Mouse (Mus musculus): ENCODE data around the gene Edem2. TPM values are rescaled to one million over a fixed set of nuclear protein-coding genes. Genes with fewer than 3 reads are reported as not detected.
"Not testable (repeated sequence)": the region's sequence is repeated elsewhere in the genome, so short reads cannot be mapped to it uniquely, and the experiment has no call there.

Edem2 gene
- polyA plus RNA-seq, 1 experiment from 2014 or later = 39.0 TPM

GRCm38 (mm10) chr2:155756855-155757566 lies 27.7 kb upstream of the Edem2 start:
- Histone ChIP-seq H3K4me1 (no peaks in the 10 kb centered on the region), H3K27ac (no peak overlapping the region), H3K36me3 (no peaks in the 10 kb centered on the region), H3K9me3 (replicated peaks) (no peaks in the 10 kb centered on the region), H3K4me2 (no peak overlapping the region), H3K9ac (no peak overlapping the region), H3K4me3 (replicated peaks) (no peak overlapping the region), H3K27me3 (peaks cover 3% of the 10 kb centered on the region; the same call in 1 of the 2 replicates)
- WGBS = 58% methylated on average over 14 of the region's 14 CpGs
- no peak for ATAC-seq (replicated peaks; ENCODE audit: low FRiP score)

- H3K4me1 ChIP-seq = peaks cover 10% of the 10 kb centered on the region
- WGBS = 3% methylated on average over 1 of the region's 1 CpGs
- no peak for ATAC-seq (replicated peaks; ENCODE audit: low FRiP score)
- no peaks in the 10 kb centered on the region for H3K36me3 ChIP-seq
- peaks cover 3% of the 10 kb centered on the region; the same call in 1 of the 2 replicates for H3K27me3 ChIP-seq
- H3K27ac ChIP-seq = no peak overlapping the region
- no peak overlapping the region for H3K4me3 ChIP-seq (replicated peaks)
- H3K9ac ChIP-seq = no peak overlapping the region
- no peak overlapping the region for H3K4me2 ChIP-seq
- no peaks in the 10 kb centered on the region for H3K9me3 ChIP-seq (replicated peaks)
These were observed 26.5 kb upstream of the Edem2 start for GRCm38 (mm10) chr2:155755746-155756145.

DNA sequence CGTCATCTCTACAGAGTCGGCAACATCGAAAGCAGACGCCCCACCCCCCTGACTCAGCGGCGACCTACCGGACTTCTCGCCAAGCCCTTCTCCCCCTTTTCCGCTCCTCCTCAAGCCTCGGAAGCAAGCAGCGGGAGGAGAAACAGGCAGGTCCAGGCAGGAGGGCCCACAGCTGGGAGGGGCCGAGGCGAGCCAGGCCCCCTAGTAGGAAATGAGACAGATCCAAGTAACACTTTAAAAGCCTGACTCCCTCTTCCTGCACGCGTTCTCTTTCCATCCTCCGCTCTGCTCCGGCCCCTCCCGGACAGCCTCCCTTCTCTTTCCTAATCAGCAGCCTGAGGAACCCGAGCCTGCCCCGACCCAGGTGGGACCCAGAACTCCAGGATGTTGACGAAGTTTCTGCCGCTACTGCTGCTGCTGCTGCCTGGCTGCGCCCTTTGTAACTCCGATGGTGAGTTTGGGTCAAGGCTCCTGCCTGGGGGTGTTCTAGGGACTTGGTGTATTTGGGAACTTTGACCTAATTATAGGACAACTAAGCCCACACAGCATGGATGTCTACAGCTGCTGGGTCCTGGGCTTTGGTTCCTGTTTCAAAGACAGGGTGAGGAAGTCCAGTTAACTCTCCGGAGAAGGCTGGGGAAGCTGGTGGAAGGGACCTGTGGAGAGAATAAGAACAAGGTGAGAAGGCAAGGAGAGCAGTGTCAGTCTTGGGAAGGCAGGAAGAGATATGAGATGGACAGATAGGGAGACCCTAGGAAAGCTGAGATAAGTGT lies 21.9 kb upstream of the Edem2 start, which contains the start of gene Procr:
Gene Procr, plus strand, starts transcription at position 104 of the 773 bp plus-strand sequence.
- Histone ChIP-seq H3K4me2 (peak within 1 kb of the TSS; percentile 77), H3K9me3 (replicated peaks) (no peaks in the 10 kb centered on the region), H3K27ac (peak within 1 kb of the TSS; percentile 41), H3K27me3 (peaks cover 7% of the 10 kb centered on the region; the same call in 1 of the 2 replicates), H3K9ac (peak within 1 kb of the TSS; percentile 45), H3K4me3 (replicated peaks) (peak within 1 kb of the TSS; percentile 42), H3K36me3 (no peaks in the 10 kb centered on the region), H3K4me1 (peaks cover 12% of the 10 kb centered on the region)
- 2% methylated on average over 25 of the region's 25 CpGs for WGBS
- peak; percentile 75; the same call in 1 of the 2 replicates for ATAC-seq (replicated peaks; ENCODE audit: low FRiP score)

GRCm38 (mm10) chr2:155749394-155749793 lies 20.1 kb upstream of the Edem2 start:
- no peak overlapping the region for H3K4me3 ChIP-seq (replicated peaks)
- WGBS = 85% methylated on average over 4 of the region's 4 CpGs

DNA sequence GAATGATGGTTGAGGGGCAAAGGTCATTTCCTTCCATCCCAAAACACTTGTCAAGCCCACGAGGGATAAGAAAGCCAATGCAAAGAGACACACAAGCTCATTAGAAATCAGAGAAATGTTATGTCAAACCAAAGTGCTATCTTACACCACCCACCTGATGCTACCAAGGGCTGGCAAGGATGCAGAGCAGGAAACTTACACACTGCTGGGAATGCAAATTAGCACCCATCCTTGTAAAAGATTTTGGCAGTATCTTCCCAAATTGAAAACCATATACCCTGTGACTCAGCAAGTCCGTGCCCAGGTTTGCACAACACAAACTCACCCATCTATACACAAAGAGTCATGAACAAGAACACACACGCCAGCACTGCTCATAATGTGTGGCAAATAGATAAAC lies 16.2 kb upstream of the Edem2 start:
- Histone ChIP-seq H3K4me2 (no peak overlapping the region), H3K36me3 (no peaks in the 10 kb centered on the region), H3K4me3 (replicated peaks) (no peak overlapping the region), H3K9ac (no peak overlapping the region), H3K4me1 (0 out of 2 replicates have a peak, but pooled peaks cover 3% of the 10 kb centered on the region), H3K27ac (no peak overlapping the region), H3K27me3 (0 out of 2 replicates have a peak, but pooled peaks cover 3% of the 10 kb centered on the region), H3K9me3 (replicated peaks) (no peaks in the 10 kb centered on the region)
- no peak for ATAC-seq (replicated peaks; ENCODE audit: low FRiP score)
- 60% methylated on average over 3 of the region's 3 CpGs for WGBS

More at GRCm38 (mm10) chr2:155749394-155749793, 20.1 kb upstream of the Edem2 start:
- Histone ChIP-seq H3K9ac (no peak overlapping the region), H3K27ac (no peak overlapping the region), H3K27me3 (peaks cover 7% of the 10 kb centered on the region; the same call in 1 of the 2 replicates), H3K4me1 (peaks cover 12% of the 10 kb centered on the region), H3K9me3 (replicated peaks) (no peaks in the 10 kb centered on the region), H3K36me3 (no peaks in the 10 kb centered on the region), H3K4me2 (no peak overlapping the region)
- ATAC-seq (replicated peaks; ENCODE audit: low FRiP score) = no peak

DNA sequence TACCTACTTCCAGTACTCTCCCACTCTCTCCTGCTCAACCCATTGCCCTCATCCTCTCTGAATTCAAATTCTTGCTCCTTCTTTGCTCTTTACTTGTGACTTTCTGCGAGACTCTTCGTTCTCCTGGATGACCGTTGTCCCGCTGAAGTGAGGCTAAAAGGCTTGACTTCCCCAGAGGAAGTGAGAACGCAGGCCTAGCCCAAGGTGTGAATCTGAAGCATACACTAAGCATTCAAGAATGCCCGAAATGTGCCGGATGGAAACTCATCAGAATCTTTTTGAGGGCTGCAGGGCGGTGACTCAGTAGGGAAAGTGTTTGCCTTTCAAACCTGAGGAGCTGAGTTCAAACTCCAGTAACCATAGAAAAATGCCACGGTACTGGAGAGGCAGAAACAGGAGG lies 14.1 kb upstream of the Edem2 start:
- Histone ChIP-seq H3K4me3 (replicated peaks) (no peak overlapping the region), H3K27ac (peak overlapping the region; percentile 69)
- ATAC-seq (replicated peaks; ENCODE audit: low FRiP score) = no peak

DNA sequence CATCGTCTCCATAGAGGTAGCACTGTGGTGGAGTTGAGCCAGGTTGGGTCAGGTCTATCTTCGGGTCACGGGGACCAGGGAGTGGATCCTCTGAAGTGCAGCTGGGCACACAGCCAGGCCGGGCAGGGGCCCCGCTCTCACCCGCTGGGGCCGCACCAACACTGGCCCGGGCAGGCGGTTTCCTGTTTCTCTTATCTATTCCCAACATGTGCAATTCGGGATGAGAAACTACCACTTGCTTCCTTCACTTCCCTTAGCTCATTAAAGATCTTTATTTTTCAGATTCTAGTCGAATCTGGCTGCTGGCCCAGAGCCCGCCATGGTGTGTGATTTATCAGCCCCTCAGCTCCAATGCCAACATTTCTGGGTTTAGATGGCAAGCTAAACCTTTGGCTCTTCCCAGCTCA lies 13.7 kb upstream of the Edem2 start:
- Histone ChIP-seq H3K36me3 (no peaks in the 10 kb centered on the region), H3K4me2 (no peak overlapping the region), H3K27me3 (0 out of 2 replicates have a peak, but pooled peaks cover 3% of the 10 kb centered on the region), H3K4me1 (peaks cover 7% of the 10 kb centered on the region; the same call in 1 of the 2 replicates), H3K9ac (no peak overlapping the region), H3K4me3 (replicated peaks) (no peak overlapping the region), H3K9me3 (replicated peaks) (no peaks in the 10 kb centered on the region), H3K27ac (peak overlapping the region; percentile 69)
- ATAC-seq (replicated peaks; ENCODE audit: low FRiP score) = peak; percentile 43; the same call in 1 of the 2 replicates
- 54% methylated on average over 12 of the region's 12 CpGs for WGBS

More for the DNA sequence above, 14.1 kb upstream of the Edem2 start:
- H3K4me2 ChIP-seq = no peak overlapping the region
- H3K9me3 ChIP-seq (replicated peaks) = no peaks in the 10 kb centered on the region
- H3K36me3 ChIP-seq = no peaks in the 10 kb centered on the region
- 0 out of 2 replicates have a peak, but pooled peaks cover 3% of the 10 kb centered on the region for H3K27me3 ChIP-seq
- 0 out of 2 replicates have a peak, but pooled peaks cover 3% of the 10 kb centered on the region for H3K4me1 ChIP-seq
- no peak overlapping the region for H3K9ac ChIP-seq
- WGBS = 81% methylated on average over 9 of the region's 9 CpGs

GRCm38 (mm10) chr2:155742211-155742610 lies 12.9 kb upstream of the Edem2 start:
- Histone ChIP-seq H3K4me1 (peaks cover 9% of the 10 kb centered on the region; the same call in 1 of the 2 replicates), H3K36me3 (no peaks in the 10 kb centered on the region), H3K4me3 (replicated peaks) (no peak overlapping the region), H3K9ac (no peak overlapping the region), H3K27ac (peak overlapping the region; percentile 69), H3K4me2 (no peak overlapping the region), H3K9me3 (replicated peaks) (no peaks in the 10 kb centered on the region), H3K27me3 (0 out of 2 replicates have a peak, but pooled peaks cover 3% of the 10 kb centered on the region)
- no peak for ATAC-seq (replicated peaks; ENCODE audit: low FRiP score)
- 74% methylated on average over 11 of the region's 11 CpGs for WGBS

DNA sequence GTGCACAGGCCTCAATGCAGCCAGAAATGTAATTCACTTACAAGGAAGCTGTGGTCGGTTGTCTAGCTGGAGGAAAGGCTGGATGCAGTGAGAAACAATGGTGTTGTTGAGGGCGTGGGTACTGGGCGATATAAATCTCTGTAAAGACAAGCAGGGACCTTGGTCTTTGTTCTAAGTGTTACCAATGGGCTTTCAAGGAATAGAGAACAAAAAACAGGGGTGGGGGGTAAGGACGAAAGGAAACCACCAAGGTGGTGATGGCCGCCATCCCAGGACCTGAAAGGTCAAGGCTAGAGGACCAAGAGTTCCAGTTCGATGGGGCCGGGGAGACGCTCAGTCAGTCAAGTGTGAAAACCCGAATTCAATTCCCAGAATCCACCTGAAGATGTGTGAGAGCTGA lies 8.5 kb upstream of the Edem2 start:
- Histone ChIP-seq H3K27me3 (no peaks in the 10 kb centered on the region), H3K4me1 (peaks cover 9% of the 10 kb centered on the region; the same call in 1 of the 2 replicates), H3K9me3 (replicated peaks) (no peaks in the 10 kb centered on the region), H3K4me3 (replicated peaks) (no peak overlapping the region), H3K9ac (no peak overlapping the region), H3K4me2 (no peak overlapping the region), H3K27ac (no peak overlapping the region), H3K36me3 (no peaks in the 10 kb centered on the region)
- no peak for ATAC-seq (replicated peaks; ENCODE audit: low FRiP score)
- 52% methylated on average over 9 of the region's 9 CpGs for WGBS

- Histone ChIP-seq H3K9me3 (replicated peaks) (no peaks in the 10 kb centered on the region), H3K4me3 (replicated peaks) (no peak overlapping the region), H3K4me2 (no peak overlapping the region), H3K4me1 (peaks cover 6% of the 10 kb centered on the region; the same call in 1 of the 2 replicates), H3K27me3 (no peaks in the 10 kb centered on the region), H3K9ac (no peak overlapping the region), H3K27ac (peak overlapping the region; percentile 19; the same call in 1 of the 2 replicates), H3K36me3 (no peaks in the 10 kb centered on the region)
- 78% methylated on average over 6 of the region's 6 CpGs for WGBS
- ATAC-seq (replicated peaks; ENCODE audit: low FRiP score) = no peak
These were observed 7.7 kb upstream of the Edem2 start for GRCm38 (mm10) chr2:155736936-155737335.

DNA sequence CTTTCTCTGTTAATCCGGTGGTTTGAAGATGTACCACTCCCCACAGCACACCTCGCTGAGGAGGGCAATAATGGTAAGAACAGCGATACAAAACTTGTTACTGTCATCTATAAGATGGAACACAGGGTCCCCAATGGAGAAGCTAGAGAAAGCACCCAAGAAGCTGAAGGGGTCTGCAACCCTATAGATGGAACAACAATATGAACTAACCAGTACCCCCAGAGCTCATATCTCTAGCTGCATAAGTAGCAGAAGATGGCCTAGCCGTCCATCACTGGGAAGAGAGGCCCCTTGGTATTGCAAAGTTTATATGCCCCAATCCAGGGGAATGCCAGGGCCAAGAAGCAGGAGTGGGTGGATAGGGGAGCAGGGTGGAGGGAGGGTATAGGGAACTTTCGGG lies 6.5 kb upstream of the Edem2 start, which contains the start of gene Gm17581:
Gene Gm17581, minus strand, starts transcription at position 101 of the 400 bp plus-strand sequence.
- not testable (repeated sequence) for ATAC-seq (replicated peaks; ENCODE audit: low FRiP score); H3K27ac ChIP-seq; H3K36me3 ChIP-seq; H3K4me3 ChIP-seq (replicated peaks); H3K4me2 ChIP-seq; H3K4me1 ChIP-seq; H3K9ac ChIP-seq; H3K27me3 ChIP-seq; H3K9me3 ChIP-seq (replicated peaks)
- WGBS = 86% methylated on average over 5 of the region's 5 CpGs

- ATAC-seq (replicated peaks; ENCODE audit: low FRiP score) = no peak
- H3K27ac ChIP-seq = no peak overlapping the region
- H3K36me3 ChIP-seq = no peaks in the 10 kb centered on the region
- no peak overlapping the region for H3K9ac ChIP-seq
- H3K27me3 ChIP-seq = no peaks in the 10 kb centered on the region
- WGBS = 63% methylated on average over 5 of the region's 5 CpGs
- no peaks in the 10 kb centered on the region for H3K9me3 ChIP-seq (replicated peaks)
- H3K4me1 ChIP-seq = peaks cover 6% of the 10 kb centered on the region; the same call in 1 of the 2 replicates
- no peak overlapping the region for H3K4me2 ChIP-seq
- H3K4me3 ChIP-seq (replicated peaks) = no peak overlapping the region
These were observed 5.8 kb upstream of the Edem2 start for GRCm38 (mm10) chr2:155735080-155735479.

All from kidney, embryonic 15.5 days (tissue).